Mouse (Mus musculus) stomach, postnatal 0 days (tissue): ENCODE results near the gene Ikzf3.

Source experiments
- CTCF ChIP-seq: IDR thresholded peaks from 2 replicates; pipeline ENCODE4 v1.5.1; 2016; ENCODE audit warnings: antibody characterized with exemption, low read depth, mild to moderate bottlenecking, moderate library complexity
- EP300 ChIP-seq: optimal IDR thresholded peaks from 2 replicates; pipeline ENCODE3; 2016; ENCODE audit warnings: antibody characterized with exemption

GRCm38 (mm10) chr11:98418273-98418672 lies 127.6 kb downstream of the Ikzf3 start:
- TF ChIP-seq CTCF (no peak), EP300 (no peak)
